ENCODE assay signal across 32 mouse cellular contexts in the genomic region with DNA sequence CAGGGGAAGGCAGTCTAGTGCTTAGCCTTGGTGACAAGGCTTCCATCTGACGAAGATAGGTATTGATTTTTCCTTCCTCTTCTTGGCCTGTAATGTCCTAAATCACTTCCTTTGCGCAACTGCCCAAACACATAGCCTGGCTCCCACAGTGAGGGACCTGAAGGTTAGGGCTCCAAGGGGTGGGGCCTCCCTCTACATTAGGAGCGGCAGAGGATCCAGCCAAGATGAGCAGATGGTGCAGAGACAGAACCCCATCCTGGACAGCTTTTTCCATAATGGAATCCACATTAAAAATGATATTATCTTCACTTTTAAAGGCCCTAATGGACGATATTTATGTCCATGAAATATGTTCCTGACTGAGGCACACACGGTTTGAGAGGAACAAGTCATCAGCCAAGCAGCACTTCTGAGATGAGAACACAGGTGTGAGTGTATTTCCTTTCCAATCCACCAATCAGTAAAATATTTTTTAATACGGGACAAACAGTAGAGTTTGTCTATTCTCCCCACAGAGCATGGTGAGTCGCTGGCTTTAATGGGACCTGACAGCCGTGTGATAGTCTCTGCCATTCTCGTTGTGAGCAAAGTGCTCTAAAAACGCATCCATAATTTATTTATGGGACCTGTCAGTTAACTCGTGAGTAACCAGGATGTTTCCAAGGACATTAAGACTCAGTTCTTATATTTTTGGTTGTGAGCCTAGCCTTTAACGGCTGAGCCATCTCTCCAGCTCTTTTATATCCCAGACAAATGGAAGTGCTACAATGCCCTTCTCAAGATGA.
DNase-seq lines count a peak whose midpoint lies in the region; ATAC-seq and TF ChIP-seq lines count a peak whose summit lies in the region.
"Had no signal": no experiment of that assay in that cellular context is flagged by ENCODE, and none has a peak within 500 bp of the region (broad histone marks: within the 10 kb centered on the region; RNA-seq: fewer than 3 reads in every experiment).

No protein-coding gene starts in this region.

- H3K9ac ChIP-seq in midbrain, postnatal 0 days (replicated peaks; ENCODE audit: low read length, poor library complexity, severe bottlenecking), result no peak overlapping the region
- no peak overlapping the region for H3K9ac ChIP-seq in midbrain, embryonic 11.5 days (ENCODE audit: low read length)
- H3K9ac ChIP-seq in intestine, embryonic 15.5 days, result no peak overlapping the region
- H3K9ac ChIP-seq: embryonic facial prominence, embryonic 13.5 days; forebrain, embryonic 15.5 days; heart, embryonic 12.5 days; hindbrain, embryonic 13.5 days; kidney, embryonic 15.5 days; liver, embryonic 12.5 days; liver, postnatal 0 days; neural tube, embryonic 13.5 days had no signal

- H3K4me1 ChIP-seq in midbrain, postnatal 0 days (ENCODE audit: insufficient read depth, low read length), result no peaks in the 10 kb centered on the region
- H3K4me1 ChIP-seq in midbrain, embryonic 11.5 days (ENCODE audit: control insufficient read depth, insufficient read depth, low read length), result no peaks in the 10 kb centered on the region
- H3K4me1 ChIP-seq in intestine, embryonic 15.5 days (replicated peaks), result no peaks in the 10 kb centered on the region
- H3K4me1 ChIP-seq: forebrain, embryonic 10.5 days; forebrain, embryonic 15.5 days; heart, embryonic 12.5 days; hindbrain, embryonic 13.5 days; kidney, embryonic 15.5 days; liver, embryonic 12.5 days; neural tube, embryonic 13.5 days had no signal

- H3K36me3 ChIP-seq in midbrain, postnatal 0 days (ENCODE audit: insufficient read depth, low read length), result no peaks in the 10 kb centered on the region
- H3K36me3 ChIP-seq in midbrain, embryonic 11.5 days (ENCODE audit: control insufficient read depth, insufficient read depth, low read length), result no peaks in the 10 kb centered on the region
- H3K36me3 ChIP-seq in intestine, embryonic 15.5 days, result no peaks in the 10 kb centered on the region
- H3K36me3 ChIP-seq: embryonic facial prominence, embryonic 13.5 days; forebrain, embryonic 10.5 days; forebrain, embryonic 15.5 days; heart, embryonic 12.5 days; hindbrain, embryonic 13.5 days; kidney, embryonic 15.5 days; liver, embryonic 12.5 days; neural tube, embryonic 13.5 days had no signal

- WGBS in midbrain, postnatal 0 days, result 63% methylated on average over 12 of the region's 12 CpGs
- WGBS in midbrain, embryonic 11.5 days, result 85% methylated on average over 12 of the region's 12 CpGs
- WGBS in intestine, embryonic 15.5 days, result 73% methylated on average over 12 of the region's 12 CpGs

- H3K9me3 ChIP-seq in midbrain, postnatal 0 days (ENCODE audit: low read length), result no peaks in the 10 kb centered on the region
- no peaks in the 10 kb centered on the region for H3K9me3 ChIP-seq in midbrain, embryonic 11.5 days (ENCODE audit: control insufficient read depth, low read length)
- H3K9me3 ChIP-seq in intestine, embryonic 15.5 days, result no peaks in the 10 kb centered on the region
- H3K9me3 ChIP-seq: embryonic facial prominence, embryonic 13.5 days; forebrain, embryonic 10.5 days; forebrain, embryonic 15.5 days; heart, embryonic 12.5 days; hindbrain, embryonic 13.5 days; kidney, embryonic 15.5 days; liver, embryonic 12.5 days; neural tube, embryonic 13.5 days had no signal

- no peak for TF ChIP-seq CTCF in midbrain, postnatal 0 days (IDR thresholded peaks at IDR 0.05)

- DNase-seq in midbrain, postnatal 0 days (ENCODE audit: low spot score), result peak; percentile 22
- no peak for DNase-seq in midbrain, embryonic 11.5 days (ENCODE audit: low spot score, missing footprints)
- DNase-seq in cerebellum, adult 18-20 months, result peak; percentile 41 to 43
- DNase-seq in cerebellum, adult 9-11 months, result peak; percentile 39
- DNase-seq in retina, embryonic 14.5 days (ENCODE audit: low spot score), result peak; percentile 62
- DNase-seq in left cerebral cortex, postnatal 10 days (ENCODE audit: extremely low spot score in 1 of 2, low spot score in 2 of 2), result no peak
- no peak for DNase-seq in ovary, adult 18-20 months (ENCODE audit: low spot score)
- DNase-seq: adrenal gland, adult 2 months; adrenal gland, postnatal 36 days; embryo, embryonic 11 days; gastrocnemius, postnatal 25 days; heart, adult 11 months; heart, postnatal 4 days; kidney, adult 18-20 months; kidney, postnatal 25 days; liver, postnatal 0 days; lung, postnatal 4 days; right cerebral cortex, postnatal 4 days; thymus, adult 18-20 months; thymus, postnatal 36 days had no signal

- H3K27me3 ChIP-seq in midbrain, postnatal 0 days (ENCODE audit: insufficient read depth, low read length), result no peaks in the 10 kb centered on the region
- no peaks in the 10 kb centered on the region for H3K27me3 ChIP-seq in midbrain, embryonic 11.5 days (ENCODE audit: control insufficient read depth, insufficient read depth, low read length)
- H3K27me3 ChIP-seq in intestine, embryonic 15.5 days (replicated peaks), result no peaks in the 10 kb centered on the region
- H3K27me3 ChIP-seq: embryonic facial prominence, embryonic 13.5 days; forebrain, embryonic 15.5 days; heart, embryonic 12.5 days; hindbrain, embryonic 13.5 days; kidney, embryonic 15.5 days; liver, embryonic 12.5 days; neural tube, embryonic 13.5 days had no signal

- no peak for ATAC-seq in midbrain, postnatal 0 days (ENCODE audit: low FRiP score)
- ATAC-seq in midbrain, embryonic 11.5 days (ENCODE audit: low FRiP score), result no peak
- no peak for ATAC-seq in intestine, embryonic 15.5 days
- ATAC-seq: activated CD4-positive, CD25-positive, alpha-beta regulatory T cell, adult 4 months; forebrain, embryonic 15.5 days; inflammation-experienced regulatory T-cells, adult 6 months; liver, embryonic 12.5 days; liver, postnatal 0 days had no signal

- no peak overlapping the region for H3K4me2 ChIP-seq in midbrain, postnatal 0 days (ENCODE audit: low read depth, low read length, poor library complexity, severe bottlenecking)
- no peak overlapping the region for H3K4me2 ChIP-seq in midbrain, embryonic 11.5 days
- no peak overlapping the region for H3K4me2 ChIP-seq in intestine, embryonic 15.5 days (replicated peaks)
- H3K4me2 ChIP-seq: embryonic facial prominence, embryonic 13.5 days; forebrain, embryonic 15.5 days; heart, embryonic 12.5 days; hindbrain, embryonic 13.5 days; kidney, embryonic 15.5 days; liver, embryonic 12.5 days; neural tube, embryonic 13.5 days had no signal

- H3K4me3 ChIP-seq in midbrain, postnatal 0 days (ENCODE audit: low read depth, low read length), result no peak overlapping the region
- H3K4me3 ChIP-seq in midbrain, embryonic 11.5 days (ENCODE audit: low read depth, low read length), result no peak overlapping the region
- H3K4me3 ChIP-seq in intestine, embryonic 15.5 days (replicated peaks), result no peak overlapping the region
- H3K4me3 ChIP-seq: embryonic facial prominence, embryonic 13.5 days; forebrain, embryonic 10.5 days; forebrain, embryonic 15.5 days; heart, embryonic 12.5 days; hindbrain, embryonic 13.5 days; kidney, embryonic 15.5 days; liver, embryonic 12.5 days; neural tube, embryonic 13.5 days had no signal

- H3K27ac ChIP-seq in midbrain, postnatal 0 days (ENCODE audit: low read depth, low read length), result no peak overlapping the region
- H3K27ac ChIP-seq in midbrain, embryonic 11.5 days (ENCODE audit: low read depth, low read length), result no peak overlapping the region
- no peak overlapping the region for H3K27ac ChIP-seq in intestine, embryonic 15.5 days
- H3K27ac ChIP-seq: embryonic facial prominence, embryonic 13.5 days; forebrain, embryonic 10.5 days; forebrain, embryonic 15.5 days; hindbrain, embryonic 13.5 days; kidney, embryonic 15.5 days; liver, embryonic 12.5 days; neural tube, embryonic 13.5 days; stomach, postnatal 0 days had no signal

- intact Hi-C loops in left cerebral cortex, postnatal 10 days (cut with DNase I), result no loop called here

Comparison
In these comparisons a context has a peak if more than half of its experiments do, and no peak if none do; other contexts are left out.
1. DNase-seq: peak in midbrain, postnatal 0 days (single experiment), cerebellum, adult 18-20 months (2 of 2), cerebellum, adult 9-11 months (single experiment) and retina, embryonic 14.5 days (single experiment); none in midbrain, embryonic 11.5 days (single experiment), left cerebral cortex, postnatal 10 days (0 of 2) and ovary, adult 18-20 months (single experiment).